Mouse (Mus musculus): ENCODE measurements around the gene Atcay. TPM values are rescaled to one million over a fixed set of nuclear protein-coding genes. Genes with fewer than 3 reads are reported as not detected.

Atcay gene
- total and polyA plus RNA-seq, 3 experiments = 0.06 to 0.08 TPM; not detected in 1

- TF ChIP-seq SMC3 (IDR thresholded peaks at IDR 0.05; ENCODE audit: low read depth, low read length) (no peak), UBTF (IDR thresholded peaks at IDR 0.05; ENCODE audit: low read depth, low read length) (no peak), USF1 (IDR thresholded peaks at IDR 0.05; ENCODE audit: low read depth, low read length) (no peak), ETS1 (conservative IDR thresholded peaks at IDR 0.05; ENCODE audit: low read depth, low read length) (no peak), EP300 (IDR thresholded peaks at IDR 0.05; ENCODE audit: low read length) (no peak), CHD2 (IDR thresholded peaks at IDR 0.05; ENCODE audit: low read length) (no peak), E2F4 (IDR thresholded peaks at IDR 0.05; ENCODE audit: insufficient replicate concordance, low read depth, low read length) (no peak), NRF1 (IDR thresholded peaks at IDR 0.05; ENCODE audit: low read depth, low read length) (peak; percentile 90), ZC3H11A (IDR thresholded peaks at IDR 0.05; ENCODE audit: low read depth, low read length) (no peak), ZMIZ1 (IDR thresholded peaks at IDR 0.05; ENCODE audit: low read depth, low read length) (no peak; the same call in 1 of the 2 replicates), MAZ (IDR thresholded peaks at IDR 0.05; ENCODE audit: low read depth, low read length) (no peak), HCFC1 (IDR thresholded peaks at IDR 0.05; ENCODE audit: low read depth, low read length) (0 out of 2 replicates have a peak, but pooled peaks have one; percentile 35), TBP (conservative IDR thresholded peaks at IDR 0.05; ENCODE audit: low read depth, low read length) (0 out of 2 replicates have a peak, but pooled peaks have one; percentile 30), IRF4 (IDR thresholded peaks at IDR 0.05; ENCODE audit: low read depth, low read length) (no peak; the same call in 1 of the 2 replicates), BHLHE40 (IDR thresholded peaks at IDR 0.05; ENCODE audit: low read depth, low read length) (0 out of 2 replicates have a peak, but pooled peaks have one; percentile 14), SIN3A (IDR thresholded peaks at IDR 0.05; ENCODE audit: low read length) (no peak; the same call in 1 of the 2 replicates), MXI1 (IDR thresholded peaks at IDR 0.05; ENCODE audit: low read depth, low read length) (peak; percentile 54), NELFE (IDR thresholded peaks at IDR 0.05; ENCODE audit: low read depth, low read length) (peak; percentile 80; the same call in 1 of the 2 replicates), PAX5 (IDR thresholded peaks at IDR 0.05; ENCODE audit: low read length) (no peak), MEF2A (IDR thresholded peaks at IDR 0.05; ENCODE audit: borderline replicate concordance, low read depth, low read length) (0 out of 2 replicates have a peak, but pooled peaks have one; percentile 37)
Measured at GRCm38 (mm10) chr10:81192270-81192967, 38.2 kb downstream of the Atcay start (continued).

GRCm38 (mm10) chr10:81191342-81191982, 39.2 kb downstream of the Atcay start:
- H3K9me3 ChIP-seq (replicated peaks; ENCODE audit: low read length) = no peaks in the 10 kb centered on the region
- dilution Hi-C loops (cut with MboI; ENCODE audit: extremely low pct_ligation_motif_present, extremely low pct_unique_long_range_greater_than_20kb, low sequenced_read_pairs) = no loop called here
- H3K4me2 ChIP-seq (ENCODE audit: insufficient read depth, low read depth, poor library complexity, severe bottlenecking) = peak overlapping the region; percentile 65
- peak overlapping the region in 1 of 3 experiments; percentile 59 for H3K4me3 ChIP-seq (replicated peaks in 1 of 3; ENCODE audit: low read depth in 2 of 3, low read length in 2 of 3, poor library complexity in 1 of 3)
- H3K4me1 ChIP-seq (ENCODE audit: control insufficient read depth in 1 of 2, insufficient read depth in 2 of 2) = peaks cover 23 to 50% of the 10 kb centered on the region in 2 experiments
- peaks cover 3% of the 10 kb centered on the region for H3K27me3 ChIP-seq (replicated peaks)
- no peaks in the 10 kb centered on the region for H3K79me2 ChIP-seq (replicated peaks; ENCODE audit: control insufficient read depth, extremely low read depth, insufficient read depth, poor library complexity, severe bottlenecking)
- H3K27ac ChIP-seq (ENCODE audit: insufficient read depth, low read depth) = no peak overlapping the region
- in situ Hi-C loops (cut with MboI; ENCODE audit: low pct_ligation_motif_present, low pct_unique_long_range_greater_than_20kb, low sequenced_read_pairs) = loop anchor here (10.0 kb wide), 1 partner anchor 163 kb away; the partner anchor contains the start of genes Hmg20b and Mfsd12
- DNase-seq (ENCODE audit: extremely low read depth) = no peak
- peak overlapping the region; percentile 67 for H3K9ac ChIP-seq (ENCODE audit: insufficient read depth, low read depth)
- TF ChIP-seq RAD21 (IDR thresholded peaks at IDR 0.05; ENCODE audit: low read depth, low read length) = no peak
- TF ChIP-seq CTCF (conservative IDR thresholded peaks at IDR 0.05 in 1 of 2, IDR thresholded peaks at IDR 0.05 in 1 of 2; ENCODE audit: low read depth in 2 of 2, low read length in 2 of 2) = no peak
- TF ChIP-seq ZNF384 (IDR thresholded peaks at IDR 0.05; ENCODE audit: low read depth, low read length) = no peak
- no peak for TF ChIP-seq POLR2A (IDR thresholded peaks at IDR 0.05; ENCODE audit: low read depth, low read length)
- no peak for TF ChIP-seq ETS1 (conservative IDR thresholded peaks at IDR 0.05; ENCODE audit: low read depth, low read length)
- peaks cover 27 to 47% of the 10 kb centered on the region in 2 experiments for H3K36me3 ChIP-seq (replicated peaks in 1 of 2; ENCODE audit: control insufficient read depth in 1 of 2, insufficient read depth in 1 of 2, low read length in 1 of 2)

All from CH12.LX (cell line).